9 mouse cellular contexts compared by ENCODE assay signal in the genomic region with DNA sequence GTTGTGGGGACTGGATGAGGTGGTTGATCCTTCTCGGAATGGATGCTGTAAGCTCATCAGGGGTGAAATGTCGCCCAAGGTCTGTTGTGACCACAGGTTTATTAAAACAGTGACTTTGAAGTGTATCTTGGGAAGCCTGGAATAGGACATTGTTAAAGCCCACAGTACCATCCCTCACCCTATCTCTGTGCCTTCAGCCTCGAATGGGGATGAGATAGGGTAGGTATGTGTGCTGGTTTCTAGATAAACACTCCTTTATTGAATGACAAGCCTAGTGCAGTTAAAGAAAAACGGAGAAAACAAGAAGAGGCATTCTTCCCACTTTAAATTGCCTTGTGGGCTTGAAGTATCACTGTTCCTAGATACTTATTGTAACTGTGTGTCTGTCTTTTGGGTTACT. TPM values are rescaled to one million over a fixed set of nuclear protein-coding genes. Genes with fewer than 3 reads are reported as not detected.
A peak's percentile ranks its signal among the peaks of the same experiment; 100 is the strongest.
DNase-seq lines count a peak whose midpoint lies in the region; ATAC-seq and TF ChIP-seq lines count a peak whose summit lies in the region.
"Had no signal": no experiment of that assay in that cellular context is flagged by ENCODE, and none has a peak within 500 bp of the region (broad histone marks: within the 10 kb centered on the region; RNA-seq: fewer than 3 reads in every experiment).

No protein-coding gene starts in this region.

- peaks cover 4% of the 10 kb centered on the region for H3K4me1 ChIP-seq in kidney, embryonic 14.5 days (ENCODE audit: control insufficient read depth, insufficient read depth, low read length)
- H3K4me1 ChIP-seq in kidney, adult 2 months (ENCODE audit: control insufficient read depth, insufficient read depth, low read length) = peaks cover 12% of the 10 kb centered on the region
- peaks cover 39% of the 10 kb centered on the region for H3K4me1 ChIP-seq in forebrain, embryonic 13.5 days
- H3K4me1 ChIP-seq in limb, embryonic 12.5 days (replicated peaks) = peaks cover 21% of the 10 kb centered on the region
- peaks cover 16% of the 10 kb centered on the region for H3K4me1 ChIP-seq in neural tube, embryonic 12.5 days

- no peak overlapping the region for H3K27ac ChIP-seq in kidney, embryonic 14.5 days (ENCODE audit: low read depth, low read length)
- no peak overlapping the region for H3K27ac ChIP-seq in kidney, adult 2 months (ENCODE audit: insufficient read depth, low read depth, low read length)
- H3K27ac ChIP-seq in forebrain, embryonic 13.5 days = no peak overlapping the region
- H3K27ac ChIP-seq in limb, embryonic 12.5 days = no peak overlapping the region
- no peak overlapping the region for H3K27ac ChIP-seq in neural tube, embryonic 12.5 days

- H3K9me3 ChIP-seq in kidney, embryonic 14.5 days (ENCODE audit: control insufficient read depth, low read length) = no peaks in the 10 kb centered on the region
- H3K9me3 ChIP-seq in forebrain, embryonic 13.5 days (replicated peaks) = no peaks in the 10 kb centered on the region
- H3K9me3 ChIP-seq in limb, embryonic 12.5 days = no peaks in the 10 kb centered on the region
- no peaks in the 10 kb centered on the region for H3K9me3 ChIP-seq in neural tube, embryonic 12.5 days

- WGBS in kidney, embryonic 14.5 days = 44% methylated on average over 4 of the region's 4 CpGs
- 68% methylated on average over 4 of the region's 4 CpGs for WGBS in kidney, adult 2 months
- 56% methylated on average over 4 of the region's 4 CpGs for WGBS in forebrain, embryonic 13.5 days
- 39% methylated on average over 4 of the region's 4 CpGs for WGBS in limb, embryonic 12.5 days
- 52% methylated on average over 4 of the region's 4 CpGs for WGBS in neural tube, embryonic 12.5 days

- no peak for ATAC-seq in kidney, embryonic 14.5 days (ENCODE audit: low FRiP score, low TSS enrichment)
- no peak for ATAC-seq in forebrain, embryonic 13.5 days
- no peak for ATAC-seq in limb, embryonic 12.5 days (ENCODE audit: insufficient number of reproducible peaks, insufficient read depth, low FRiP score, low TSS enrichment, low read depth)
- ATAC-seq in neural tube, embryonic 12.5 days (ENCODE audit: low FRiP score, low read depth) = no peak

- H3K4me2 ChIP-seq in kidney, embryonic 14.5 days (replicated peaks; ENCODE audit: low read depth, low read length) = peak overlapping the region; percentile 100; the same call in 1 of the 2 replicates
- H3K4me2 ChIP-seq in forebrain, embryonic 13.5 days = peak overlapping the region; percentile 96
- peak overlapping the region; percentile 98 for H3K4me2 ChIP-seq in limb, embryonic 12.5 days
- H3K4me2 ChIP-seq in neural tube, embryonic 12.5 days (replicated peaks) = peak overlapping the region; percentile 96; the same call in 1 of the 2 replicates

- TF ChIP-seq CTCF in kidney, adult 2 months (conservative IDR thresholded peaks at IDR 0.05; ENCODE audit: insufficient read depth, insufficient read length, low read depth, low read length) = no peak

- H3K9ac ChIP-seq in kidney, embryonic 14.5 days (ENCODE audit: low read depth, low read length) = no peak overlapping the region
- H3K9ac ChIP-seq in forebrain, embryonic 13.5 days = no peak overlapping the region; the same call in 1 of the 2 replicates
- no peak overlapping the region for H3K9ac ChIP-seq in limb, embryonic 12.5 days (replicated peaks)
- no peak overlapping the region for H3K9ac ChIP-seq in neural tube, embryonic 12.5 days

- no peak for DNase-seq in kidney, adult 2 months
- no peak for DNase-seq in gastrocnemius, postnatal 14 days
- no peak for DNase-seq in cerebellum, adult 18-20 months
- no peak for DNase-seq in thymus, postnatal 0 days (ENCODE audit: low spot score)

- peaks cover 3% of the 10 kb centered on the region; the same call in 1 of the 2 replicates for H3K27me3 ChIP-seq in kidney, embryonic 14.5 days (ENCODE audit: control insufficient read depth, insufficient read depth, low read length)
- H3K27me3 ChIP-seq in kidney, adult 2 months (replicated peaks; ENCODE audit: control insufficient read depth, insufficient read depth, low read length) = no peaks in the 10 kb centered on the region
- no peaks in the 10 kb centered on the region for H3K27me3 ChIP-seq in forebrain, embryonic 13.5 days
- H3K27me3 ChIP-seq in limb, embryonic 12.5 days = peaks cover 56% of the 10 kb centered on the region
- peaks cover 7% of the 10 kb centered on the region; the same call in 1 of the 2 replicates for H3K27me3 ChIP-seq in neural tube, embryonic 12.5 days (replicated peaks)

- no peak overlapping the region; the same call in 1 of the 2 replicates for H3K4me3 ChIP-seq in kidney, embryonic 14.5 days (ENCODE audit: low read length)
- H3K4me3 ChIP-seq in kidney, adult 2 months (ENCODE audit: insufficient read depth, low read depth, low read length) = no peak overlapping the region
- peak overlapping the region; percentile 78 for H3K4me3 ChIP-seq in forebrain, embryonic 13.5 days
- peak overlapping the region; percentile 60; the same call in 1 of the 2 replicates for H3K4me3 ChIP-seq in limb, embryonic 12.5 days (replicated peaks)
- H3K4me3 ChIP-seq in neural tube, embryonic 12.5 days = peak overlapping the region; percentile 65

- intact Hi-C loops in gastrocnemius, postnatal 14 days (cut with DNase I; ENCODE audit: low total_unique reads) = no loop called here

- no peaks in the 10 kb centered on the region for H3K36me3 ChIP-seq in kidney, embryonic 14.5 days (ENCODE audit: control insufficient read depth, insufficient read depth, low read length)
- no peaks in the 10 kb centered on the region for H3K36me3 ChIP-seq in kidney, adult 2 months (ENCODE audit: control insufficient read depth, insufficient read depth, low read length)
- no peaks in the 10 kb centered on the region for H3K36me3 ChIP-seq in forebrain, embryonic 13.5 days (ENCODE audit: poor library complexity, severe bottlenecking)
- no peaks in the 10 kb centered on the region for H3K36me3 ChIP-seq in limb, embryonic 12.5 days
- no peaks in the 10 kb centered on the region for H3K36me3 ChIP-seq in neural tube, embryonic 12.5 days

- TF ChIP-seq POLR2A in kidney, adult 2 months (IDR thresholded peaks at IDR 0.05; ENCODE audit: low read depth, low read length) = no peak

RNA-seq across cellular contexts. Expression of gene Ddah1, which starts 0.6 kb away (rescaled TPM):
- polyA plus RNA-seq in kidney, embryonic 14.5 days (2014; fragmentation: Nextera tagmentation; extraction: Ambion mirVana) = 63.2 and 65.5 TPM in 2 replicates
- 143 and 159 TPM in 2 replicates for polyA plus RNA-seq in kidney, adult 2 months (2012; rRNA removed)
- 128 and 149 TPM in 2 replicates for polyA plus RNA-seq in forebrain, embryonic 13.5 days (2015; fragmentation: Nextera tagmentation; extraction: Ambion mirVana)
- 21.7 and 25.4 TPM in 2 replicates for polyA plus RNA-seq in limb, embryonic 12.5 days (2016; fragmentation: Nextera tagmentation; extraction: Ambion mirVana)
- 51.7 and 53.5 TPM in 2 replicates for polyA plus RNA-seq in neural tube, embryonic 12.5 days (2016; fragmentation: Nextera tagmentation; extraction: Ambion mirVana)
- 1 to 10 TPM; 6.7 to 9.6 TPM for total RNA-seq in gastrocnemius, postnatal 14 days (2021)
- polyA plus RNA-seq in thymus, postnatal 0 days (2015; fragmentation: Nextera tagmentation; extraction: Ambion mirVana) = 2.9 and 3.2 TPM in 2 replicates
- total RNA-seq: MEL had no signal

Comparison
In these comparisons a context has a peak if more than half of its experiments do, and no peak if none do; other contexts are left out.
1. H3K4me3 ChIP-seq: peak in forebrain, embryonic 13.5 days (single experiment), limb, embryonic 12.5 days (single experiment) and neural tube, embryonic 12.5 days (single experiment); none in kidney, embryonic 14.5 days (single experiment) and kidney, adult 2 months (single experiment).
2. Peak in every context shown above with its lines, with median percentiles within 50 percentile points of each other: H3K4me2 ChIP-seq.